Mouse (Mus musculus) mammary gland, adult 2 months (tissue): Measurements from ENCODE around the gene Mrpl11. TPM values are rescaled to one million over a fixed set of nuclear protein-coding genes. Genes with fewer than 3 reads are reported as not detected.

Experiments used
- polyA plus RNA-seq: library from polyadenylated mRNA; depleted of rRNA; stranded (reverse); fragments of >200 nt; gene quantifications from 2 replicates; pipeline ENCODE4 v1.2.3, GENCODE M21; 2012; ENCODE audit warnings: low replicate concordance; rRNA removed

Gene Mrpl11
- 19.5 and 24.0 TPM in 2 replicates for polyA plus RNA-seq

GRCm38 (mm10) chr19:4961928-4962601 lies at the start of gene Mrpl11:
Gene Mrpl11 (plus strand): TSS chr19:4962147.

GRCm38 (mm10) chr19:4927904-4928531 lies 33.9 kb upstream of the Mrpl11 start, which contains the start of gene Dpp3:
Gene Dpp3 (minus strand): TSS chr19:4928287.

GRCm38 (mm10) chr19:4942551-4943252 lies 19.2 kb upstream of the Mrpl11 start, which contains the start of gene Peli3:
Gene Peli3 (minus strand): TSS chr19:4943127.

GRCm38 (mm10) chr19:4990256-4990625 lies 28.3 kb downstream of the Mrpl11 start, which contains the start of gene Npas4:
Gene Npas4 (minus strand): TSS chr19:4990316.

Other genes with a start within 250 kb of the Mrpl11 start
- gene Rbm4b, start 205.7 kb upstream of the Mrpl11 start, polyA plus RNA-seq, result 7.6 and 8.1 TPM in 2 replicates
- gene Rbm4, start 168.2 kb upstream of the Mrpl11 start, polyA plus RNA-seq, result 30.1 and 37.6 TPM in 2 replicates
- gene Gm21992, start 150.5 kb upstream of the Mrpl11 start, polyA plus RNA-seq, result 16.6 and 27.0 TPM in 2 replicates
- 47.0 and 81.2 TPM in 2 replicates for gene Rbm14, start 150.5 kb upstream of the Mrpl11 start, polyA plus RNA-seq
- 28.5 and 29.5 TPM in 2 replicates for gene Ccs, start 122.8 kb upstream of the Mrpl11 start, polyA plus RNA-seq
- 0.07 TPM in 1 of 2 replicates, not detected in the other for gene Ccdc87, start 122.8 kb upstream of the Mrpl11 start, polyA plus RNA-seq
- gene Ctsf, start 107.0 kb upstream of the Mrpl11 start, polyA plus RNA-seq, result 103 and 209 TPM in 2 replicates
- 0.54 and 894 TPM in 2 replicates for gene Actn3, start 84.2 kb upstream of the Mrpl11 start, polyA plus RNA-seq
- 29.8 and 33.4 TPM in 2 replicates for gene Zdhhc24, start 83.5 kb upstream of the Mrpl11 start, polyA plus RNA-seq
- gene Bbs1, start 55.5 kb upstream of the Mrpl11 start, polyA plus RNA-seq, result 2.7 and 4.2 TPM in 2 replicates
- 87.1 and 105 TPM in 2 replicates for gene Dpp3, start 33.9 kb upstream of the Mrpl11 start, polyA plus RNA-seq
- 6.9 and 8.4 TPM in 2 replicates for gene Peli3, start 19.0 kb upstream of the Mrpl11 start, polyA plus RNA-seq
- gene Npas4, start 28.2 kb downstream of the Mrpl11 start, polyA plus RNA-seq, result 0.47 and 0.59 TPM in 2 replicates
- 8.9 and 19.4 TPM in 2 replicates for gene Slc29a2, start 61.7 kb downstream of the Mrpl11 start, polyA plus RNA-seq
- 33.1 and 40.6 TPM in 2 replicates for gene B4gat1, start 76.7 kb downstream of the Mrpl11 start, polyA plus RNA-seq
- gene AC124502.3, start 76.7 kb downstream of the Mrpl11 start, polyA plus RNA-seq, result 0.11 and 0.20 TPM in 2 replicates
- gene Brms1, start 79.2 kb downstream of the Mrpl11 start, polyA plus RNA-seq, result 31.7 and 37.6 TPM in 2 replicates
- 11.1 and 16.2 TPM in 2 replicates for gene Rin1, start 88.3 kb downstream of the Mrpl11 start, polyA plus RNA-seq
- gene Cd248, start 105.9 kb downstream of the Mrpl11 start, polyA plus RNA-seq, result 119 and 148 TPM in 2 replicates
- gene Tmem151a, start 123.4 kb downstream of the Mrpl11 start, polyA plus RNA-seq, result 0.20 and 0.41 TPM in 2 replicates
- 170 and 227 TPM in 2 replicates for gene Yif1a, start 126.4 kb downstream of the Mrpl11 start, polyA plus RNA-seq
- gene Cnih2, start 136.4 kb downstream of the Mrpl11 start, polyA plus RNA-seq, result 0.96 and 3.2 TPM in 2 replicates
- 267 and 345 TPM in 2 replicates for gene Rab1b, start 144.9 kb downstream of the Mrpl11 start, polyA plus RNA-seq
- 44.4 and 46.1 TPM in 2 replicates for gene Klc2, start 156.4 kb downstream of the Mrpl11 start, polyA plus RNA-seq